Mouse (Mus musculus): ENCODE data around the gene Gm4450.
"Not testable (repeated sequence)": the region's sequence is repeated elsewhere in the genome, so short reads cannot be mapped to it uniquely, and the experiment has no call there.

Gm4450 gene

GRCm38 (mm10) chr3:98457026-98457425 lies at the start of gene Gm4450:
TSS of gene Gm4450 (minus strand) at chr3:98457126.
- DNase-seq (ENCODE audit: low read depth, low spot score); H3K27me3 ChIP-seq (ENCODE audit: control insufficient read depth, insufficient read depth, low read length, poor library complexity, severe bottlenecking); H3K36me3 ChIP-seq (ENCODE audit: control insufficient read depth, insufficient read depth, low read length, poor library complexity, severe bottlenecking): not testable (repeated sequence)

GRCm38 (mm10) chr3:98497401-98497800 lies 40.5 kb upstream of the Gm4450 start:
- not testable (repeated sequence) for DNase-seq (ENCODE audit: low read depth, low spot score); H3K27me3 ChIP-seq (ENCODE audit: control insufficient read depth, insufficient read depth, low read length, poor library complexity, severe bottlenecking); H3K36me3 ChIP-seq (ENCODE audit: control insufficient read depth, insufficient read depth, low read length, poor library complexity, severe bottlenecking)

GRCm38 (mm10) chr3:98496762-98497161 lies 39.8 kb upstream of the Gm4450 start:
- H3K36me3 ChIP-seq (ENCODE audit: control insufficient read depth, insufficient read depth, low read length, poor library complexity, severe bottlenecking); DNase-seq (ENCODE audit: low read depth, low spot score); H3K27me3 ChIP-seq (ENCODE audit: control insufficient read depth, insufficient read depth, low read length, poor library complexity, severe bottlenecking): not testable (repeated sequence)

- H3K27me3 ChIP-seq (ENCODE audit: control insufficient read depth, insufficient read depth, low read length, poor library complexity, severe bottlenecking); H3K36me3 ChIP-seq (ENCODE audit: control insufficient read depth, insufficient read depth, low read length, poor library complexity, severe bottlenecking); DNase-seq (ENCODE audit: low read depth, low spot score): not testable (repeated sequence)
Observed at GRCm38 (mm10) chr3:98495055-98495454, 38.1 kb upstream of the Gm4450 start.

- H3K27me3 ChIP-seq (ENCODE audit: control insufficient read depth, insufficient read depth, low read length, poor library complexity, severe bottlenecking); DNase-seq (ENCODE audit: low read depth, low spot score); H3K36me3 ChIP-seq (ENCODE audit: control insufficient read depth, insufficient read depth, low read length, poor library complexity, severe bottlenecking): not testable (repeated sequence)
Observed at GRCm38 (mm10) chr3:98494184-98494583, 37.3 kb upstream of the Gm4450 start.

- not testable (repeated sequence) for DNase-seq (ENCODE audit: low read depth, low spot score); H3K27me3 ChIP-seq (ENCODE audit: control insufficient read depth, insufficient read depth, low read length, poor library complexity, severe bottlenecking); H3K36me3 ChIP-seq (ENCODE audit: control insufficient read depth, insufficient read depth, low read length, poor library complexity, severe bottlenecking)
Observed at GRCm38 (mm10) chr3:98471499-98471898, 14.6 kb upstream of the Gm4450 start.

DNA sequence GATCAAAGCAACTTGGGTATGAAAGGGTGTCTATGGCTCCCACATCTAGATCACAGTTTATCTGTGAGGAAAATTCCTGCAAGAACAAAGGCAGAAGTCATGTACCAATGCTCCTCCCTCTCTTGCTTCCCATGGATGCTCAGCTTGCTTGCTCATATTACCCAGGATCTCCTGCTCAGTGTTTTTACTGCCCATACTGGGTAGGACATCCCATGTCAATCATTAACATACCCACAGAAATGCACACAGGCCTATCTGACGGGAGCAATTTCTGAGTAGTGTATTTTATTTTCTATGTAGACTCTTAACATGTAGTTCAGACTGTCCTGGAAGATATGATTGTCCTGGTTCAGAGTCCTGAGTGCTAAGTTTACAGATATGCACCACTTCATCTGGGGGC lies 14.1 kb upstream of the Gm4450 start:
- DNase-seq (ENCODE audit: low read depth, low spot score); H3K27me3 ChIP-seq (ENCODE audit: control insufficient read depth, insufficient read depth, low read length, poor library complexity, severe bottlenecking); H3K36me3 ChIP-seq (ENCODE audit: control insufficient read depth, insufficient read depth, low read length, poor library complexity, severe bottlenecking): not testable (repeated sequence)

- not testable (repeated sequence) for DNase-seq (ENCODE audit: low read depth, low spot score); H3K36me3 ChIP-seq (ENCODE audit: control insufficient read depth, insufficient read depth, low read length, poor library complexity, severe bottlenecking)
Observed at GRCm38 (mm10) chr3:98469323-98469722, 12.4 kb upstream of the Gm4450 start.

GRCm38 (mm10) chr3:98453786-98454185 lies 3.1 kb downstream of the Gm4450 start:
- H3K27me3 ChIP-seq (ENCODE audit: control insufficient read depth, insufficient read depth, low read length, poor library complexity, severe bottlenecking); DNase-seq (ENCODE audit: low read depth, low spot score); H3K36me3 ChIP-seq (ENCODE audit: control insufficient read depth, insufficient read depth, low read length, poor library complexity, severe bottlenecking): not testable (repeated sequence)

More at GRCm38 (mm10) chr3:98469323-98469722, 12.4 kb upstream of the Gm4450 start:
- not testable (repeated sequence) for H3K27me3 ChIP-seq (ENCODE audit: control insufficient read depth, insufficient read depth, low read length, poor library complexity, severe bottlenecking)

GRCm38 (mm10) chr3:98443924-98444323 lies 13.0 kb downstream of the Gm4450 start:
- not testable (repeated sequence) for H3K36me3 ChIP-seq (ENCODE audit: control insufficient read depth, insufficient read depth, low read length, poor library complexity, severe bottlenecking); DNase-seq (ENCODE audit: low read depth, low spot score); H3K27me3 ChIP-seq (ENCODE audit: control insufficient read depth, insufficient read depth, low read length, poor library complexity, severe bottlenecking)

DNA sequence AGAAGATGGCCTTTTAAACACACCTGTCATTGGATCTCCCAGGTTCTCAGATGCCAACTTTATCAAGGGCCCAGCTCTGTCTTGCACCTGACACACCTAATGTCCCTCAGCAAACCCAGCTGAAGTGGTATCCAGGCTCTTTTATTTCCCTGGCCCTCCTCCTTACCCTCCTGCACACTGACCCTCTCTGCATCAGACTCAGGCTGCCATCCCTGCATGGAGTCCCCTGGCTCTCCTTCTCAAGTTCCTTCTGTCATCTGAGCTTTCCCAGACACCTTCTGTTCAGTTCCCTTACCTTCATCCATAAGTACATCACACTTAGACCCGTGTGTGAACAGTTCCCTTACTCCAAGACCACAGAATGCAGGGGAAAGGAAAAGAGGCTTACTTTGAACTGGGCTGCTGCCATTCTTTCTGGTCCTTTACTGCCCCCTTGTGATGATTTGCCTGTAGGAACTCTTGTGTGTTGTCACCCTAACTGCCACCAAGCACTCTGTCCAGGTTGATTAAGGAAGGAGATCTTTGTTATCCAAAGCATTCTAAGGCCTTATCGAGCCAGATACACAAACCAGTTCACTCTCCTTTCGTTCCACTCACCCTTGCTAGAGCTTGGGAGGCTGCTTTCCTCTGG lies 13.7 kb downstream of the Gm4450 start:
- H3K36me3 ChIP-seq (ENCODE audit: control insufficient read depth, insufficient read depth, low read length, poor library complexity, severe bottlenecking); H3K27me3 ChIP-seq (ENCODE audit: control insufficient read depth, insufficient read depth, low read length, poor library complexity, severe bottlenecking): not testable (repeated sequence)
- DNase-seq (ENCODE audit: low read depth, low spot score): peak; percentile 24

- H3K36me3 ChIP-seq (ENCODE audit: control insufficient read depth, insufficient read depth, low read length, poor library complexity, severe bottlenecking); H3K27me3 ChIP-seq (ENCODE audit: control insufficient read depth, insufficient read depth, low read length, poor library complexity, severe bottlenecking); DNase-seq (ENCODE audit: low read depth, low spot score): not testable (repeated sequence)
Observed at GRCm38 (mm10) chr3:98442245-98442644, 14.7 kb downstream of the Gm4450 start.

DNA sequence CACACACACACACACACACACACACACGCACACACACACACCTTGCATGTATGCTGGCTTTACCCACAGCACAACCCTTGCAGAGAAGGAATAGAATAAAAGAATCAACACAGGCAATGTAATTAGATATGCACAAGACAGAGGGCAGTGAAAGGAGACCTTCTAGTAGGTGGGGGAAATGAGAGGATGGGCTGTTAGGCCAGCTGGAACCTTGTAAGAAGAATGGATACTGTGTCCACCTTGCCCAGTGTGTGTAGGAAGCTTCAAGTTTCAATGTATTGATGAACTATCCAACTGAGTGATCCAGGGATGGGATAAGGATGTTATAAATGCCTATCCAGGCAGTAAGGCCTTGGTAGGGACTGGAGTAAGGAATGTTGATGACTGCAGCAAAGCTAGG lies 21.9 kb downstream of the Gm4450 start:
- DNase-seq (ENCODE audit: low read depth, low spot score): no peak
- no peaks in the 10 kb centered on the region for H3K36me3 ChIP-seq (ENCODE audit: control insufficient read depth, insufficient read depth, low read length, poor library complexity, severe bottlenecking)
- H3K27me3 ChIP-seq (ENCODE audit: control insufficient read depth, insufficient read depth, low read length, poor library complexity, severe bottlenecking): no peaks in the 10 kb centered on the region

DNA sequence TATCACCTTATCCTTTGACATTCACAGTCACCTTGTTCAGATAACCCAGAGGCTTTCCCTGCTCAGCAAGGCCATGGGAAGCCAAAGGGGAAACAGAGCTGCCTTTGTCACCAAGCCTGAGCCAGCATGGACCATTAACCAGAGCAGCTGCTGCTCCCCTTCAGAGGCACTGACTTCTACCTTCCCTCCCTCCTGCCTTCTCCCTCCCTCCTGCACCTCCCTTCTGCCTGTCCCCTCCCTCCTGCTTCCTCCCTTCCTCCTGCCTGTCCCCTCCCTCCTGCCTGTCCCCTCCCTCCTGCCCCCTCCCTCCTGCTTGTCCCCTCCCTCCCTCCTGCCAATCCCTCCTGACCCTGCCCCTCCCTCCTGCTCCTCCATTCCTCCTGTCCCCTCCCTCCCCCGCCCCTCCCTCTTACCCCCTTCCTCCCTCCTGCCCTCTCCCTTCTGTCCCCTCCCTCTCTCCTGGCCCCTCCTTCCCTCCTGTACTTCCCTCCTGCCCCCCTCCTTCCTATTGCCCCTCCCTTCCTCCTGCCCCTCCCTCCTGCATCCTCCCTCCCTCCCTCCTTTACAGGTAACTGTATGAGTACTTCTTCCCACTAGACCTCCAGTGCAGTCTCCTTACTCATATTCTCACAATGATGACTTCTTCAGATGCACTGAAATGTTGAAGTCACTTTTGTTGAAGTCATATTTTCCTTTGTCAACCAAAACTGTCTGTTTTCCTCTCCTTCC lies 22.7 kb downstream of the Gm4450 start:
- no peaks in the 10 kb centered on the region for H3K27me3 ChIP-seq (ENCODE audit: control insufficient read depth, insufficient read depth, low read length, poor library complexity, severe bottlenecking)
- DNase-seq (ENCODE audit: low read depth, low spot score): no peak
- H3K36me3 ChIP-seq (ENCODE audit: control insufficient read depth, insufficient read depth, low read length, poor library complexity, severe bottlenecking): no peaks in the 10 kb centered on the region

DNA sequence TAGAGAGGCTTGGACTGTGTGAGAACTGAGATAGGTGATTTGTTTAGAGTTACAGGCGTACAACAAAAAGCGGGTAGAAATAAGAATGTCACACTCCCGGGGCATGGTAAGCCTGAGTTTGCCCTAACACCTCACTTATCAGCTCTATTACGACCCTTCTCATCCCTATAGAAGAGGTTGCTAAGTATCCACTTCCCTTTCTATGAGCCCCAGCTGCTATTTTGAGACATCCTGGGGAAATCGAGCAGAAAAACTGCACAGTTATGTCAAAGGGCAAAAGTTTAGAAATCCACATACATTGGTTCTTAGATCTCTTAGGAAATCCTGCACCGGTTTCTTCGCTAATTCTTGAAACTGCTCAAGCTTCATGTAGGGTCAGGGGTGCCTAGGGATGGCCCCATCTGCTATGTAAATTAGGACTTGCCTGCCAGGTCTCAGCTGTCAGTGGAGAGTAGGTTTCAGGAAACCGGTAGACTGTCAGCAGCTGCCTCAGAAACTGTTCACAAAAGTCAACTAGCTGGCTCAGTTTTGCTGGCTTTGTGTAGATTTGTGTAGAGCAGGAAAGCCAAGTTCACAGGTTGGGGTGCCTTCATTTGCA lies 27.9 kb downstream of the Gm4450 start:
- Histone ChIP-seq H3K36me3 (ENCODE audit: control insufficient read depth, insufficient read depth, low read length, poor library complexity, severe bottlenecking) (no peaks in the 10 kb centered on the region; the same call in 1 of the 2 replicates), H3K27me3 (ENCODE audit: control insufficient read depth, insufficient read depth, low read length, poor library complexity, severe bottlenecking) (no peaks in the 10 kb centered on the region)
- peak; percentile 48 for DNase-seq (ENCODE audit: low read depth, low spot score)
